Mouse (Mus musculus) 3T3-L1 (cell line): ENCODE measurements around the gene Kitl.

ENCODE experiments used
- DNase-seq: peaks from one replicate; pipeline ENCODE4 v3.0.0-alpha.2; 2015; ENCODE audit warnings: low read depth, low spot score

Kitl gene

DNA sequence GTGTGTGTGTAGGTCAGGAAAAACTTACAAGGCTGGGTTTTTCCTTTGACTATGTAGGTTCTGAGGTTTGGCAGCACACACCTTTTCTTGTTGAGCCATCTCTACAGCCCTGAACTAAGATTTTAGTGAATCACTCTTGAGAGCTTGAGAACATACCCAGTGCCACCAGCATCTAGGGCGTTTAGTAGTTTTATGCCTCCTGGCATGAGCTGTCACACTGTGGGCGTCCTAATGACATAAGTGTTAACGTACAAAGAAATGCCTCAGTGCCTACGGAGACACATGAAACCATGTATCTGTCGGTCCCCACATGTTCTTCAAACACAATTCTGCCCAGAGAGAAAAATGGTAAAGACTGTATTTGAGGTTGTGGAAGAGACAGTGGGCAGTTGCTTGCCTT is 15.0 kb downstream of the Kitl start:
- no peak for DNase-seq

DNA sequence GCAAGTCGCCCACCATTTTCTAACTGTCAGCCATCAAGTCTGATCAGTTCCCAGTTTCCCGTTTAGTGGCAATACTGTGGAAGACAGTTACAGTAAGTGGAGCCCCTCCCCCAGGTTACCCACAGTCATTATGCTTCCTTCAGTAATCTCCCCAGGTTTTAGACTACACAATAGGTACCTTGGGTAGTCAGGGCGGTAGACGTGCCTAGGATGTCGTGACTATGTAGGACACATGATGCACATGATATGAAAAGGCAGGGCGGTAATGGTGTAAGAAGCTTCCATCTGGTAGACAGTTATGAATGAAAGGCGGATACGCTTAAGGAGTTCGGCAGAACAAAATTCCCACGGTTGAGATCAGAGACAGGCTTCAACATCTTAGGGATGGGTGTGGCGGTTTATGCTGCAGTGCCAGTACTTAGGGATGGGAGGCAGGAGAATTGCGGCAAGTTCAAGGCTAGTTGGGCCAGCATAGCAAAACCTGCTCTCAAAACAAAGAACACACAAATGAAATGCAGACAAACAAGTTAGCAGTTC is 15.6 kb downstream of the Kitl start:
- no peak for DNase-seq

DNA sequence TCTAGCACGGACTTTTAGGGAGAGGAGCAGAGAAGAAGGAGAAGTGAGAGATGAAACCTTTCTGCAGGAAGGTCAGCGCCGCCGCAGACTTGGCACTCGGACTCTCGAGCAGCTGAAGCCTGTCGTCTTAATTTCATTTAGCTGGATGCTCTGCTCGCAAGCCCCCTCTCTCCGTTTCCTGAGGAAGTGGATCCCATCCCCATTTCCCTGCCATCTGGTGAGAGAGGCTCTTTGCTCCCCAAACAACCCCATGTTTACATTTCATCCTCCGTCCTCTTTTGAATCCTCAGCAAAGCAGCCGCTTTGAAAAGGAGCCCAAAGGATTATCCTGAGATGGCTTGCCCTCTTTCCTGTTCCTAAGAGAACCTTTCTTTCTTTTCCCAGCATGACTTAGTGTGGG is 16.2 kb downstream of the Kitl start:
- no peak for DNase-seq

DNA sequence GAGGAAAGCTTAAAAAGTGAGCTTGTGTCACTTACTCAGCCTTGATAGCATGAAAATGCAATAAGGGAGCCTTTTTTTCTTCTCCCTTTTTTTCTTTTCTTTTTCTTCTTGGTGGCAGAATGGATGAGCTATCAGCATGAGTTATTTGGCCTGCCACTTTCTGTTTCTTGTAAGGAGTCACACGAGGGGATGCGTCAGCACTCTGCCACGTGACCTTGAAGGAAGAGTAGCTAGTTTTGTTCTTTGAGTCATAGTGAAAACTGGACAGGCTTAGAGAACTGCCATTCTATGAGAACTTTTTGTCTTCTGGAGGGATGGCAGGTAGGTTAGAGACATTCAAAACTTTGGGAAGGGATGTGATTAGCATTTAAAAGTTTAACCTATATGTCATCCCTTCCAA is 17.1 kb downstream of the Kitl start:
- DNase-seq = peak; percentile 82

DNA sequence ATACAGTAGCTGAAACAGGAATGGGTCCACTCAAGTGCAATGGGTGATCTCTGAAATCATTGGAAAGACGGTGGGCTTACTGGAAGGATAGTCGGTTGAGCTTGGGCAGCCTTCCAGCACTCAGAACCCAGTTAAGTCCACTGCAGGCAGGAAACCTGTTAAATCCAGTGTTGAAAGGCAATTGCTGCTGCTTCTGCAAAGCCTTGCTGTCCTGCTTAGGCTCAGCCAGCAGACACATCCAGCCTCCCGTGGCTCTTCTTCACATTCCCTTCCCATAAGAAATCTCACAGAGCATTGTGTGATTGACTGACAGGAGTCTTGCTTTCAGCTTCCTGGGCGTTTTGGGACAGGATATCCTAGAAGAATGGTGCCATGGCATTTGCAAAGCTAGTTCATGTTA is 20.6 kb downstream of the Kitl start:
- DNase-seq = no peak

DNA sequence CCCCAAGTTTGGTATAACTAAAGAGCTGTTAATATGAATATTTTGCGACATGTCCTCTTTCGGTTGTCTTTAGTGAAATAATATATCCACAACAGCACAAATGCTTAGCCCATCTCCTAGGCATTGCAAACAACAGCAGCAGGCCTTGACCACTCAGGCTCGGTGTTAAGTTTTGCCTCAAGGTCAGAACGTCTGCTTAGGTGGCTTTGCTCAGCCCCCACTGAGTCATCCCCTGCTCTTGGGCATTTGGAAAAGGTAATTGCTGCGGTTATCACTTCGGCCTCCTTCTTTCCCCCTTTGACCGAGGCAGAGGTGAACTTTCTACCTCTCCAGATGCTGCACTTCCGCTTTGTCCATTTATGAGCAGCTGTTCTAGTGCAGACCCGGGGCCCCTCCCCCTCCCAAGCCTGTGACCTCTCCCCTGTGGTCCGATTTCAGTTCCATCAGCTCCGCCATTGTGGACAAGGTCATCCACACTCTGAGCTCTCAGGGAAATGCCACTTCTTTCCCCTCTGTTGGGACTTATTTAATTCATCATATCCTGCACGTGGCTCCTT is 23.0 kb downstream of the Kitl start:
- no peak for DNase-seq

DNA sequence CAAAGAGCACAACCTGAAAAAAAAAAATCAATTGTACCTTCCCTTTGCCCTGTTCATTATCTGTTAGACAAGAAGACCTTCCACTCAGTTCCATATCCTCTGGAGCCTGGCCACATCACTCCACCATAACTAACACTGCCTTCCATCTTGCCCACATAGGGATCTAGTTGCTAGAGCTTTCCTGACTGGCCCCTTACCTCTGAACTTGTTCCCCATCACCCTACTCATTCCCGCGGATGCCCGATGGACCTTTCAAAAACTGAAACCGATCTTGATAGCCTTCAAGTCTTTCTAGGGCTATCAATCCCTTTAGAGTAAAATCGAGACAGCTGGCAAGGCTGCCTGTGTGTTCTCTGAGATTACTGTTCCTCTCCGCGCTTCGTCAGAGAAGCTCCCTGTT is 23.6 kb downstream of the Kitl start:
- DNase-seq = no peak

DNA sequence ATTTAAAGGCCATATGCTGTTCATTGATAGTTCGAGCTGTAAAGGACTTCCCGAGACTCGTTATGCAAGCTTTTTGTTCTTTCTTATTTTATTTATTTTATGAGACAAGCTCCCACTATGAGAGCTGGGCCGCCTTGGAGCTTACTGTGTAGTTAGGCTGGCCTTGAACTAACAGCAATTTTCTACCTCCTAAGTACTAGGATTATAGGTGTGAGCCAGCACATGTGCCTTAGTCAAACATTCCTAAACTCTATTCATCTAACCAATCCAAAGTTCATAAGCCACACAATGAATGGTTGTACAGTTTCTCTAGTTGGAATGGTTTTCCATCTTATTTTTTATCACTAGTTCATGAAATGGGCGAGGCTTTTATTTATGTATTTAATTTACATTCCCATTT is 28.3 kb downstream of the Kitl start:
- DNase-seq = no peak

DNA sequence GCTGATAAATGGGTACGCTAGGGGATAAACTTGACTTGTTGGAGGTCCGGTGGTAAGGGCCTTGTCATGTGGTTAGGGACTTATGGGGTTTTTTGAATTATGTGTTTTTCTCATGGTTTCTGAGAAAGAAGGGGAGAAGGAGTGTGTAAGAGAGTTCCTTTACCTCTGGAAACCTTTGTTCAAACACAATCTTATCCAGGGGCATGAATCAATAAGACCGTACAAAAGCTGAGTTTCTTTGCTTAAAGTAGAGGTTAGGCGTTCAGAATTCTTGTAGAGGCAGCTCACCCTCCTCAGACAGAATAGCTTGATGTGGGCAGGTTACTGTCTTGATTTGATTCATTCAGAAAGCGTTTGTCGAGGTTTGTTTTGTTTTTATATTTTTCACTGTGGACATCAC is 28.7 kb downstream of the Kitl start:
- no peak for DNase-seq

DNA sequence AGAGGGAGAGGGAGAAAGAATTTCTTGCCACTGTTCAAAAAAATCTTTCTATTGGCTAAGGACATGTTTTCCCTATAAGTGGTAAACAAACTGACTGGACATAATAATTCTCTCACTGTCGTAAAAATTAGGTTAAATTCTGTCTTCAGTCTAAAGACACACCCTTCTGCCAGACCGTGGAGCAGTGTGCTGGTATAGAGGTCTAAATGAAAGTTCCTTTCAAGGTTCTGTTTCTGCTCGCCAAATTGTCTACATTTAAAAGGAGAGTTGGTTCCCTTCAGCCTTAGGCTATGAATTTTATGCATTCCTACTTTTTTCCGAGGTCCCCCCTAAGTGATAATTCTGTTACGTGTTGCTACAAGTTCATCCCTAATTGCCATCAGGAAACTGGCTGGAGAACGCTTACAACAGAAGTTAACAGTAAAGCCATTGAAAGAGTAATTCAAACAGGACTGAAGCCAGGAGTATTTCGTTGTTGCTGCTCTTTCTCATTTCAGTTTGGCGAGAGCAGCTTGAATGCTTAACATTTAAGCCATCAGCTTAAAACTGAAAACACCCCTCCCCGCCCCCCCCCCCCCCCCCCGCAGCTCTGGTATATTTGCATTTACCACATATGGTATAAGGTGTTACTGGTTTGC is 35.8 kb downstream of the Kitl start:
- DNase-seq = no peak

DNA sequence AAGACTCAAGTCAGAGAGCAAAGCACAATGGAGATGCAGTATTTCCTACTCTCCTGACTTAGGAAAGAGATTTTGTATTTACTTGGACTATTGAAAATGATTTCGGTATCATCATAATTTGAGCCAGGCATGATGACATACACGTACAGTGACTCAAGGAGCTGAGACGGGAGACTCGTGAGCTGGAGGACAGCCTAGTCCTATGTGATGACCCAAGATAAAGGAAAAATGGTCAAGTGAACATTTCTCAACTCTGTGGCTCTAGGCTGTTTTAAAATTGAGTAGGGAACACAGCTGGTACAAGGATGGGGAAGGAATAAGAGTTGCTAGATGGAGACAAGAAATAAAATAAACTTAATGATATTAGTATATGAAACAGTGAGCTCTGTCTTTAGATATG is 37.0 kb downstream of the Kitl start:
- peak; percentile 8 for DNase-seq

DNA sequence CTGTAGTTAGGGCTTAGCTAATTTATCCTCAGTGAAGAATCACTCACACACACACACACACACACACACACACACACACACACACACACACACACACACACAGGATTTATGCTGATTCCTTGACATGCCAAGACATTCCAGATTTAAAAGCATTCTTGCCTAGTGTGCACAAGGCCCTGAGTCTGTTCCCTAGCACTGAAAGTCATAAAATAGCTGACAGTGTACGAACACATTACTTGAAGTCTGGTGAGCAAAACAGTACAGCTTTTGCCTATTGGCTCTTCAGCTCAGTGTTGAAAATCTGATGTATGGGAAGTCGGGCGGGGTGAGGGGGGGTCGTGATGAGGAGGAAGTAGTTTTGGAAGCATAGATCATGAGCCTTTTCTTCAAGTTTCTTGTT is 37.5 kb downstream of the Kitl start:
- no peak for DNase-seq

DNA sequence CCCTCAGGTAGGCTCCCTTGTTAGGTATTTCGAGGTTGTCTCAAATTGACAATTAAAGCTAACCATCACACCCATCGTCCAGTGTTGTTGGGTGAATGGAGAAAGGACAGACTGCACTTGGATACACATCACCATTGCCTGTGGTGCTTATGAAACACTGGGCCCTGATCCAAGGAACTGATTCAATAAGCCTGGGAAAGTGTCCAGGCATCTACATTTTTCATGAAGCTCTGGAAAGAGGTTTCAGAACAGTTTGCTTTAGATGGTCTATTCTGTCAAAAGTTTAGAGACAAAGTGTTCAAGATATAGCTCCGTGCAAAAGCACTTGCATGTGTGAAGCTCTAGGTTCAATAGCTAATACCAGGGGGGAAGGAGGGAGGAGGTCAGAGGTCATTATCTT is 38.6 kb downstream of the Kitl start:
- peak; percentile 91 for DNase-seq

DNA sequence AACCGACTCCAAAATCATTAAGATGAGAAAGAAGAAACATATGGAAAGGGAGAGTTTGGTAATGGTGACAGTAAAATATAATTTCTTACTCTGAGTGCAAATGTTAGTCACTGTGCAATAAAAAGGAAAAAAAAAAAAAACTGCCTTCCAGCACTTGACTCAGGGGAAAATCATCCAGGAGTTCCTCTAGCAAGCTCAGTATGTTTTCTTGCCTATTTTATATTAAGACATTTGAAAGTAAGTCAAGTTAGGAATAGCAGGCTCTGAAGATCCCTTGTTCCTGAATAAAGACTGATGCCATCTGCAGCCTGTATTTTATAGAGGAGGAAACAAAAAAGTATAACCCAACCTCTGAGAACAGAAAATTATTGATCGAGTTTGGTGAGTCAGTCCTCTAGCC is 39.7 kb downstream of the Kitl start:
- DNase-seq = peak; percentile 65

DNA sequence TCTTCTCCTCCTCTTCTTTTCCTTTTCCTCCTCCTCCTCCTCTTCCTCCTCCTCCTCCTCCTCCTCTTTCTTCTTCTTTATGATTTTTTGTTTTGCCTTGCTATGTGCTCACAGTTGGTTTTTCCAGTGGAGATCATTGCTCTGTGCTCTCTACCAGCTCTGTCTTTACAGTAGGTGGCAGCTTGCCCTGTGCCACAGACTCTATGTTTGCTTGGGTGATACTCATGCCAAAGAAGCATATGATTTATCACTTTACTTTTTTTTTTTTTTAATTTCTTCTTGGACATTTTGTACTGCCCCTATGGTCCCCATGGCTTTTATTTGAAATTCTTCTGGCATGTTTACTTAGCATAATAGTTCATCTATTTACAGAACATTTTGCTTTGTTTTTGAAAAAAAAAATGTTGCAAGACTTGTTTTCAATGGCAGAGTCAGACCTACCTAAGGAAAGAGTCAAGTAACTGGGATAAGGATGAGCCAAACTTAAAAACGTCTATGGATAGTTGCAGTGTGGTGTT is 41.7 kb downstream of the Kitl start:
- DNase-seq = peak; percentile 46

DNA sequence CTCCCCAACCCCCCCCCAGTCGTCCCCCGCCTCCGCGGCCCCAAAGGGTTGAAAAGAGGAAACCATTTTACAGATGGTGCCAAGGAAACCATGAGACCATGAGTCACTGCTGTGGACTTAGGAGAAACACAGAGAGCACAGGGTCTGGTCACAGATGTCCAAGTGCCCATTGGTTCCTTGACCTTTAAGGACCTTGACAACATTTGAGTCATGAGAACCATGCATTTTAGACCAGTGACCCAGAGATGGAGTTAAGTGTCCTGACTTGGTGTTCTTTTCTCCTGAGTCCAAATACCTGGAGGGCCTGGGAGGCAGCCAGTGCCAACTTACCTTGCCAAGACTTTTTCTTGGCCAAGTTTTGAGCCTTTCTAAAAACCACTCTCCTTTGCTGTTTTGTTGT is 43.9 kb downstream of the Kitl start:
- DNase-seq = peak; percentile 69

DNA sequence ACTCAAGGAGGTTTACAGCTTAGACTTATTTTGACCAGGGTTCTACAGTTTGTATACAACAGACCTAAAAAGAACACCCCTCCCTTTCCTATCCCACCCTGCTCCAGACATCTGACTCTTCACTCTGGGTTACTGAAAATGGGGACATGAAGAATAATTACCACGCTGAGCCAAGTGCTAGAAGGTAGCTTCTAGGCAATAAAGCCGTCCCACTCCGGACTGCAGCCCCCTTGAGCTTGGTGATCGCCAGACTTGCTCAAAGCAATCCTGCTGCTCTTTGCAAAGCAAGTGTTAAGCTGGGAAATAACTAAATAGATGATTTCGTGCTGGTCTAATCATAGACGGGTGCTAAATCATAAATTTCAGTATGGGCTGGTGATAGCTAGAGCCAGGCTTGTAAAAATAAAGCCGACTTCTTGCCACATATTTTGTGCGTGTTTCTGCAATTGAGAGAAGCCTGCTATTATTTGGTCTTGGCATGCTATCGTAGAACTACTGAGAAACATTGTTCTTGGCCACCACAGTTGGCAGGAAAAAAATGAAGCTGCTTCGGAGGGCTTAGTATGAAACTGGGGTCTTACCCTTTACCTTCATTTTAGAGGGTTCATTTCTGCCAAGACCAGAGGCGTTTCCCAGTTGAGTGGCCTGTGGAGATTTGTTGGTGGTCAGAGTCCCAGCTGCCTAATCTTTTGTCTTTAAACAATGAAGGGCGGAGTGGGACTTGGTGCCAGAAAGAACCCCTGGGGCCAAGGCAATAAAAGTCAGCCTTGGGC is 50.3 kb downstream of the Kitl start:
- no peak for DNase-seq

DNA sequence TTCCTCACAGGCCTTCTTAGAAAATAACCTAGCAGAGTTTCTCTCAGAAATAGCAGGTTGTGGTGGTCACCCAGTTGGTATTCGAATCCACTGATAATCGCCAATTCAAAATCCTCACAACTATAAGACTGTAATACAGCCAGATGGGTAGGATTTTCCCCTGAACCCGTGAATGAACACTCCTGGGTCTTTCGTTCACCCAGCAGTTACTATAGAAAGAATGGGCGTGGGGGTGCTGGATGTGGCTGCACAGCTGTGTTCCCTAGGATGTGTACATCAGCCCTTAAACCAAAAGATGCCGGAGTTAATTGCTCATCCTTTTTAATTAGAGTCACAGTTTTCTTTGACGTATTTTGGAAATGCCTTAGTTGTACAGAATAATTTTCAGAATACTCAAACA is 50.9 kb downstream of the Kitl start:
- DNase-seq = no peak

DNA sequence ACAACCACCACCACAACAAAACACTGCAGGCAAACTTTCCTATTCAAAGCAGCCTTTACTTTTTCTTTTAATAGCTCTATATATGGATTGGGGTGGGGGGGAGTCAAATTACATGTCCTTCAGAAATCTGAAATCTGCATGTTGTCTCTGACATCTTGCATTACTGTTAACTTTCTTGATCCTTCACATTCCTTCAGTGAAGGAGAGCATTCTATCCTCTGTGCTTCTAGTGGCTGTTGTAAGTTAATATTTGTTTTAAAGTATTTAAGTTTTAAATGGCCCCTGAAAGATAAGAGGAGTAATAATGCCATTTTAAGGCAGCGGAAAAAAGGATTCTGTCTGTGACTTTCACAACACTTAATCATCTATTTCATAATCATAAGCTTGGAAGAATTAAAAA is 57.2 kb downstream of the Kitl start:
- no peak for DNase-seq

DNA sequence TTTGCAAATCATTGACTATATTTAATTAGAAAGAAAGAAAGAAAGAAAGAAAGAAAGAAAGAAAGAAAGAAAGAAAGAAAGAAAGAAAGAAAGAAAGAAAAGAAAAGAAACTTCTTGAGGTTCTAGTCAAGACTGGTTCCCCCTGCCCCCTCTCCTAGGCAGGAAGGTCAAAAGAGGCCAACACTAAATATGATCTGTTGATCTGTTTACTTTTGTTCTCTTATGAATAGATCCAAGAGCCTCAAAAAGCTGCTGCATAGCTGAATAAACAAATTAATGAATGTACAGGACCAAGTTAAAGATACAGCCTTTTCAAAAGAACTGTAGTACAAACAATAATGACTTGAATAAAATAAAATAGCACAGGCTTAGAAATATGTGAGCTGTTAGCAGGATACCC is 57.7 kb downstream of the Kitl start:
- no peak for DNase-seq

DNA sequence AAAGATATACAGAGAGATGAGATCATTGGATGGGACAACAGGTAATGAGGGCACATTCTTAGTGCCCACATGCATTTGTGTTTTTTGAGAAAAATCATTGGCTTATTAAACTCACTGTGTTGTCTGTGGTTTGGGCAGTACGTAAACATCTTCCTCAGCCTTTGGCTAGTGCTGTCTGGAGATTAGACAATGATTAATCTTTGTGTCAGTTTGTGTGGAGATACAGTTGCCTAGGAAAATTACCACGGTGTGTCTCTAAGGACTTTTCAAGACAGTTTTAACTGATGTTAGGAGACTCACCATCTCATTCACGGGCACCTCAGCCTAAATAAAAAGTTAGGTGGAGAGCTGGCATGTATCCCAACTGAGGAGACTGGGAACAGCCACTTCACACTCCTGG is 85.7 kb downstream of the Kitl start:
- DNase-seq = peak; percentile 61

DNA sequence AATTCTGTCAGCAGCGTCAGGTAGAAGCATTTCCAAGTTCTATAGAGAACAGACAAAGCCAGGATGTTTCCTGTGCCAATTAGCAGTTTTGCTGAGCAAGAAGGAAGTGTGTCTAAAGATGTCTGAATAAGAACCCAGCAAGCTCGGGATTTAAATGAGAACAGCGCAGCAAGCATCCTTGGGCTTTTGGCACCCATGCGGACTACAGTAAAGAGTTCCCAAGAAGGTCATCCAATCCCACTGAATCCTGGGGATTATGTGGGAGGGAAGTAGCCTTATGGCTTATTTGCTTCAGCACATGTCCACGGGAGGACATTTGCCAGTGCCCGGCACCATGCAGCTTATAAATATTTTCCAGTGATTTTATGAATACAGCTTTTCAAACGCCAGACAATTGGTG is 95.8 kb downstream of the Kitl start:
- DNase-seq = no peak

DNA sequence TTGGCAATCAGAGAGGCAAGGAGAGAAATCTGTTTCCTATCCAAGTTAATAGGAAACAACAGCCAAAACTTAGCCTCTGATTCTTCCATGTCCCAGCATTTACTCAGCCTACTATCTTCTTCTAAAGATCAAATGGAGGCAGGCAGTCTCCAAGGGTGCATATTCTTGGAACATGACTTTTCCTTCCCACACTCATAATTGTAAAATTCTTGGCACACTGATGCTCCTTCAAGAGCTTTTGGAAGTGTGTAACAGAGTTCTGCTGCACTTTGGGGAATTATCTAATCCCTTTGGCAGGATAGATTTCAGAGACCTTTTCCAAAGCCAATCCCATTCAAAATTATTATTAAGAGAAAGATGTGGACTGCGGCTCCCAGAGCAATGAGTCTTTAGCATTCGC is 100.1 kb downstream of the Kitl start:
- DNase-seq = no peak
